Mouse (Mus musculus) neural tube, embryonic 15.5 days (tissue): Measurements from ENCODE around the gene Gpr12. TPM values are rescaled to one million over a fixed set of nuclear protein-coding genes. Genes with fewer than 3 reads are reported as not detected.

ENCODE experiments used
- ATAC-seq: fragments of 200-750 bp; cut with Nextera tagmentation; 2 replicates; pipeline ENCODE4 v1.8.0; 2017; ENCODE audit warnings: mild to moderate bottlenecking, moderate TSS enrichment, moderate library complexity; ENCODE audit not compliant: low FRiP score
- H3K27ac ChIP-seq: fragments of 300-500 bp; sonication (generic); replicated peaks from 2 replicates; pipeline ENCODE4 v1.5.1; 2015; ENCODE audit warnings: mild to moderate bottlenecking, inconsistent platforms
- H3K27me3 ChIP-seq: fragments of 300-500 bp; sonication (generic); replicated peaks from 2 replicates; pipeline ENCODE4 v1.6.1; 2015; ENCODE audit warnings: inconsistent platforms
- H3K36me3 ChIP-seq: fragments of 300-500 bp; sonication (generic); 2 replicates; pipeline ENCODE4 v1.6.1; 2015; ENCODE audit warnings: inconsistent platforms
- H3K4me1 ChIP-seq: fragments of 300-500 bp; sonication (generic); 2 replicates; pipeline ENCODE4 v1.6.1; 2015; ENCODE audit warnings: inconsistent platforms
- H3K4me2 ChIP-seq: fragments of 300-500 bp; sonication (generic); 2 replicates; pipeline ENCODE4 v1.6.1; 2015; ENCODE audit warnings: inconsistent platforms, mild to moderate bottlenecking, moderate library complexity
- H3K4me3 ChIP-seq: fragments of 300-500 bp; sonication (generic); replicated peaks from 2 replicates; pipeline ENCODE4 v1.5.1; 2015; ENCODE audit warnings: mild to moderate bottlenecking, inconsistent platforms
- H3K9ac ChIP-seq: fragments of 300-500 bp; sonication (generic); replicated peaks from 2 replicates; pipeline ENCODE4 v1.6.1; 2015; ENCODE audit warnings: mild to moderate bottlenecking, inconsistent platforms
- H3K9me3 ChIP-seq: fragments of 300-500 bp; sonication (generic); replicated peaks from 2 replicates; pipeline ENCODE4 v1.6.1; 2016; ENCODE audit warnings: inconsistent platforms
- WGBS: fragments of 180-500 bp; shearing (Covaris S2); methylation state at CpG from one replicate; pipeline ENCODE4 v1.1.7; 2015; ENCODE audit warnings: mixed read lengths; 5-methylcytosine and 5-hydroxymethylcytosine counted together
- polyA plus RNA-seq: library from polyadenylated mRNA; unstranded; fragments of >200 nt; fragmentation: Nextera tagmentation; extraction: Ambion mirVana; gene quantifications from 2 replicates; pipeline ENCODE4 v1.2.1, GENCODE M21; 2015

Gene Gpr12
- polyA plus RNA-seq, result 23.8 and 27.5 TPM in 2 replicates

DNA sequence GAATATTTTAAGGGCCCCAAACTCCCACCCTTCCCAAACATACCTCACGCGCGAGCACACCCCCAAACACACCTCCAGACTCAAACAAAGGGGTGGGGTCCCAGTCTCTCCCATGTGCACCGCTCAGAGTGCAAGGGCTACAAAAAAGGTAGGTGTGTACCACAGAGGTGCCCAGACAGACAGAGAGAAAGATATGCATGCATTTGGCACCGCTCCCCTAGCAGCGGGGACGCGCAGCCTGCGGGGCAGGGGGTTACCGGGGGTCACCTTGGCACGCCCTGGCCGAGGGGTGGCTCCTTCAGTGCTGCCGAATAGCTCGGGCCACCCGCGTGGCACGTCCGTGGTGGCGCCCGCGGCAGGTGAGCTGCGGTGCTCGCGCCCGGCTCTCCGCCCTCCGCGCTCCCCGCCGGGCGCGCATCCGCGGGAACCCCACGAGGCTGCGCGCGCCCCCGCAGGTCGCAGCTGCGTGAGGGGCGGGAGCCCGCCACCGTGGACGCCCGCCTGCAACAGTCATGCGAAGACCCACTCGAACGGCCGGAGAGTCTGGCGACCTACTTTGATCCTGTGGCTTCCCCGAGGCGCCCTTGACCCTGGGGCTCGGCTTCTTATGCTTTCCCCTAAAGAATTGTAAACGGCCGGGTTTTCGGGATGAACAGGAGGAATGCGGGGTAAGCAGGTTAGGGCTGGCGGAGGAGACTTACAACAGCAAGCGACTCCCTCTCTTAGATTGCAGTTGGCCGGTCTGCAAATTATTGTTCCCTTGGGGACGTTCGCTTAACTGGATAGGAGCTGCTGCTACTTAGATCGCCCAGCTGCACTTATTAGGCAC lies at the start of gene Gpr12:
Gene Gpr12 (minus strand): TSS at position 762 of the 829 bp plus-strand sequence.
- under 1% methylated on average over 62 of the region's 64 CpGs for WGBS
- Histone ChIP-seq H3K27me3 (peaks cover 53% of the 10 kb centered on the region), H3K4me3 (peak within 1 kb of the TSS; percentile 70), H3K4me2 (peak within 1 kb of the TSS; percentile 87), H3K4me1 (peaks cover 20% of the 10 kb centered on the region), H3K36me3 (no peaks in the 10 kb centered on the region), H3K9ac (peak within 1 kb of the TSS; percentile 67), H3K9me3 (no peaks in the 10 kb centered on the region), H3K27ac (peak within 1 kb of the TSS; percentile 79)
- ATAC-seq, result peak; percentile 84

- H3K27ac ChIP-seq, result no peak overlapping the region
- H3K27me3 ChIP-seq, result no peaks in the 10 kb centered on the region
- no peak overlapping the region for H3K9ac ChIP-seq
- 82% methylated on average over 3 of the region's 3 CpGs for WGBS
- ATAC-seq, result no peak
- H3K9me3 ChIP-seq, result no peaks in the 10 kb centered on the region
- no peak overlapping the region for H3K4me3 ChIP-seq
- H3K4me2 ChIP-seq, result no peak overlapping the region
- H3K4me1 ChIP-seq, result no peaks in the 10 kb centered on the region; the same call in 1 of the 2 replicates
- no peaks in the 10 kb centered on the region for H3K36me3 ChIP-seq
Measured at GRCm38 (mm10) chr5:146631602-146632001, 46.6 kb upstream of the Gpr12 start.

DNA sequence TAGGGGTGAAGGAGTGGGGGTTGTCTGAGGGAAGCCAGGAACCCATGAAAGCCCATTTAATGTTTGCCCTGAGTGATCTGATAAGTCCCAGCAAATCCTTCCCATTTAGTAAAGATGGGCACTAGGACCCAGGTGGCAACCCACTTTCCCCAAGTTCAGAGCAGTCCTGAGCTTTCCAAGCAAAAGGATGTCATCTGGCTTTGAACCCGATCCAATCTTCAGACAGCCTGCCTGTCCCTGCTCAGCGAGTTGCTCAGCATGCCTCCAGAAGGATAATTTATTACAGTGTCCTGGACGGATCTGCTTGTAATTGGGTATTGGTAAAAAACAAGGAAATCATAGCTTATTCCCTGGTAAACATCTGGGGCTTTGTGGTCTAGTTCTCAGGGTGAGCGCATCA lies 45.9 kb upstream of the Gpr12 start:
- no peak overlapping the region for H3K4me2 ChIP-seq
- H3K27ac ChIP-seq, result no peak overlapping the region

DNA sequence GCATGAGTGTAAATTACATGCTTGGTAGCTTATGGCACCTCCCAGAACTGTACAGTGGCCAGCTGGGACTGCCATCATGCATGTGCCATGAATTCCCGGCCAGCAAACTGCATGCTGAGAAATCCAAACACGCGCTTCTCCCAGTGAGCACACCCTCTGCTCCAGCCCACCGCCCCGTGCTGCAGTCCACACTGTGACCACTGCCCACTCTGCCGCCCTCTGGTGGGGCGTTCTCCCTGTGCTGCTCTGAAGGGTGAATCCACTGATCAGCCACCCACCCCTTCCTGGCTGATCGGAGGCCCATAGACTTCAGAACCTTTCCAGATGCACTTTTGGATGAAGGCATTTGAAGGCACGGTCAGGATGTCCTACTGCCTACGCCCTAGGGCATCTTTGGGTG lies 44.6 kb upstream of the Gpr12 start:
- Histone ChIP-seq H3K36me3 (no peaks in the 10 kb centered on the region), H3K9ac (no peak overlapping the region), H3K27me3 (no peaks in the 10 kb centered on the region), H3K4me2 (no peak overlapping the region), H3K9me3 (no peaks in the 10 kb centered on the region), H3K27ac (no peak overlapping the region), H3K4me1 (peaks cover 8% of the 10 kb centered on the region; the same call in 1 of the 2 replicates), H3K4me3 (no peak overlapping the region)
- WGBS, result 79% methylated on average over 10 of the region's 10 CpGs
- no peak for ATAC-seq

More for the DNA sequence above, 45.9 kb upstream of the Gpr12 start:
- no peak for ATAC-seq
- H3K4me3 ChIP-seq, result no peak overlapping the region
- no peaks in the 10 kb centered on the region for H3K9me3 ChIP-seq
- WGBS, result 20% methylated on average over 4 of the region's 4 CpGs
- no peaks in the 10 kb centered on the region for H3K27me3 ChIP-seq
- H3K36me3 ChIP-seq, result no peaks in the 10 kb centered on the region
- H3K4me1 ChIP-seq, result peaks cover 2% of the 10 kb centered on the region; the same call in 1 of the 2 replicates
- H3K9ac ChIP-seq, result no peak overlapping the region; the same call in 1 of the 2 replicates

GRCm38 (mm10) chr5:146628804-146629203 lies 43.8 kb upstream of the Gpr12 start:
- Histone ChIP-seq H3K4me1 (peaks cover 8% of the 10 kb centered on the region; the same call in 1 of the 2 replicates), H3K4me2 (no peak overlapping the region), H3K27ac (no peak overlapping the region), H3K27me3 (no peaks in the 10 kb centered on the region), H3K9me3 (no peaks in the 10 kb centered on the region), H3K36me3 (no peaks in the 10 kb centered on the region), H3K9ac (no peak overlapping the region), H3K4me3 (no peak overlapping the region)
- ATAC-seq, result no peak
- WGBS, result 86% methylated on average over 1 of the region's 1 CpGs

DNA sequence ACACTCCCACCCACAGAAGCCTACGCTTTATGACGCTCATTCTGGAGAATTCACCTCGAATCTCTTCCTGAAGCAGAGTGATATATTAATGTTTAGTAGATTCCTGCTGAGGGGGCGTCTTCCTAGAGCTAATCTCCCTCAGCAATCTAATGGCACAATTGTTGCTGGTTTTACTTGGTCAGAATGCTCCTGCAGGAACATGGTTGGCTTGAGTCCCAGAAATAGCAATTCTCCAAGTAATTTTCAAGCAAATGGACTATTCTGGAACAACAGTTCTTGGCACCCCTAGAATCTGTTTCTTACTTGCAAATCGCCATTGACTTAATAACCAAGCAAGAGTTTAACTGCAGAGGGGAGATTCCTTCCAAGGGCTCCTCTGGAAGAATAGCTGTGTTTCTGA lies 42.9 kb upstream of the Gpr12 start:
- peaks cover 8% of the 10 kb centered on the region; the same call in 1 of the 2 replicates for H3K4me1 ChIP-seq
- H3K4me2 ChIP-seq, result no peak overlapping the region
- H3K27me3 ChIP-seq, result no peaks in the 10 kb centered on the region
- 0 out of 2 replicates have a peak overlapping the region, but pooled peaks have one; percentile 15 for H3K27ac ChIP-seq
- no peak overlapping the region for H3K9ac ChIP-seq
- WGBS, result 31% methylated on average over 5 of the region's 5 CpGs
- no peak overlapping the region for H3K4me3 ChIP-seq
- H3K9me3 ChIP-seq, result no peaks in the 10 kb centered on the region
- no peaks in the 10 kb centered on the region for H3K36me3 ChIP-seq
- peak; percentile 33; the same call in 1 of the 2 replicates for ATAC-seq

- H3K4me1 ChIP-seq, result peaks cover 8% of the 10 kb centered on the region; the same call in 1 of the 2 replicates
- no peak overlapping the region for H3K9ac ChIP-seq
- no peaks in the 10 kb centered on the region for H3K9me3 ChIP-seq
- no peaks in the 10 kb centered on the region for H3K36me3 ChIP-seq
- ATAC-seq, result no peak
- H3K27me3 ChIP-seq, result no peaks in the 10 kb centered on the region
- H3K4me2 ChIP-seq, result no peak overlapping the region
- 0 out of 2 replicates have a peak overlapping the region, but pooled peaks have one; percentile 38 for H3K27ac ChIP-seq
- WGBS, result 51% methylated on average over 6 of the region's 6 CpGs
- H3K4me3 ChIP-seq, result no peak overlapping the region
Measured at GRCm38 (mm10) chr5:146625635-146626311, 40.7 kb upstream of the Gpr12 start.

DNA sequence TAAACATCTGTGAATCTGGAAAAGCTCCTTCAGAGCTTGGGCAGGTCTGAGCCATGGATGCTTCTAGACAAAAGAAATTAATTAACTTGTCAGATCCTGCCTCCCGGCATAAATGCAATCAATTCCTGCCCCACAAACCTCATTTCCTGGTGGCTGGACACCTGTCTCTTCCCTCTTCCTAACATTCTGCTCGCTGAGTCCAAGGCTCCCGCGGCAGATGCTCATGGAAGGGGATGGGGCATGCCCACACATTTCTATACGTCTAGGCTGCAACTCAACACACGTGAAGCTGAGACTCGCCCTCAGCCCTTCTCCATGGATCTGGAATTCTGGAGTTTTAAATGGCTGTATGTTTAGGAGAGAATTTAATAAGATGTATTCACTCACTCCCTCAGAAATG lies 26.8 kb upstream of the Gpr12 start:
- 45% methylated on average over 7 of the region's 7 CpGs for WGBS
- H3K9me3 ChIP-seq, result no peaks in the 10 kb centered on the region
- H3K4me1 ChIP-seq, result no peaks in the 10 kb centered on the region
- no peak overlapping the region for H3K27ac ChIP-seq
- H3K4me3 ChIP-seq, result no peak overlapping the region
- ATAC-seq, result no peak
- no peaks in the 10 kb centered on the region for H3K27me3 ChIP-seq
- H3K36me3 ChIP-seq, result no peaks in the 10 kb centered on the region
- no peak overlapping the region for H3K4me2 ChIP-seq
- H3K9ac ChIP-seq, result no peak overlapping the region

GRCm38 (mm10) chr5:146611009-146611408 lies 26.0 kb upstream of the Gpr12 start:
- H3K27ac ChIP-seq, result no peak overlapping the region
- no peak overlapping the region for H3K9ac ChIP-seq
- no peak for ATAC-seq
- H3K36me3 ChIP-seq, result no peaks in the 10 kb centered on the region
- H3K27me3 ChIP-seq, result no peaks in the 10 kb centered on the region
- no peaks in the 10 kb centered on the region for H3K4me1 ChIP-seq
- no peaks in the 10 kb centered on the region for H3K9me3 ChIP-seq
- 14% methylated on average over 8 of the region's 8 CpGs for WGBS
- H3K4me2 ChIP-seq, result no peak overlapping the region
- H3K4me3 ChIP-seq, result no peak overlapping the region

GRCm38 (mm10) chr5:146609646-146610045 lies 24.6 kb upstream of the Gpr12 start:
- Histone ChIP-seq H3K4me1 (no peaks in the 10 kb centered on the region), H3K9me3 (no peaks in the 10 kb centered on the region), H3K27me3 (no peaks in the 10 kb centered on the region), H3K9ac (no peak overlapping the region), H3K36me3 (no peaks in the 10 kb centered on the region), H3K4me3 (no peak overlapping the region), H3K27ac (no peak overlapping the region), H3K4me2 (no peak overlapping the region)
- ATAC-seq, result no peak
- WGBS, result 59% methylated on average over 10 of the region's 10 CpGs

GRCm38 (mm10) chr5:146607816-146608215 lies 22.8 kb upstream of the Gpr12 start:
- H3K9me3 ChIP-seq, result no peaks in the 10 kb centered on the region
- 82% methylated on average over 5 of the region's 5 CpGs for WGBS
- no peaks in the 10 kb centered on the region for H3K36me3 ChIP-seq
- H3K27ac ChIP-seq, result no peak overlapping the region
- no peak for ATAC-seq
- no peaks in the 10 kb centered on the region for H3K27me3 ChIP-seq
- no peaks in the 10 kb centered on the region for H3K4me1 ChIP-seq
- H3K4me3 ChIP-seq, result no peak overlapping the region
- no peak overlapping the region for H3K4me2 ChIP-seq
- no peak overlapping the region for H3K9ac ChIP-seq

DNA sequence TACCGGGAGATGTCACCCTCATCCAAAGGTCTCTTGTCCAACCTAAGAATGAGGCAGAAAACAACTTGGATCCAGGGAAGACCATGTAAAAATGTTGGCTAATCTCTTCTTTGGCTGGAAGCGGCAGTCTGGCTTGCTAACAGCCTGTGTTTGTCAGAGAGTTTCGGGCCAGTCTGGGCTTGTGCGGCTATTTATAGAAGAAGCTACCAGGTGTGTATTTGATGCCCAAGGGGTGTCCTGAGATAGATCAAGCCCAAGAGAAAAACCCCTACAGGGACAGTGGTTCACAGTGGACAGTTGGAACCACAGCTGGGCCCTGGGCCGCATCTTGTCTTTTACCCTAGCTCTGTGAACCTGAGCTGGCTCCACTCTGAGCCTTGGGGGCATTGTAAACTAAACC lies 21.9 kb upstream of the Gpr12 start:
- Histone ChIP-seq H3K9ac (no peak overlapping the region), H3K36me3 (no peaks in the 10 kb centered on the region), H3K4me1 (no peaks in the 10 kb centered on the region), H3K9me3 (no peaks in the 10 kb centered on the region), H3K27me3 (no peaks in the 10 kb centered on the region), H3K4me3 (no peak overlapping the region), H3K27ac (no peak overlapping the region), H3K4me2 (no peak overlapping the region)
- ATAC-seq, result no peak
- WGBS, result 90% methylated on average over 5 of the region's 5 CpGs
